Mouse (Mus musculus) midbrain, embryonic 14.5 days (tissue): ENCODE data around the gene Pagr1a. TPM values are rescaled to one million over a fixed set of nuclear protein-coding genes. Genes with fewer than 3 reads are reported as not detected.

Experiments used
- ATAC-seq: fragments of 200-750 bp; cut with Nextera tagmentation; 2 replicates; pipeline ENCODE4 v1.8.0; 2017; ENCODE audit warnings: moderate number of reproducible peaks, moderate library complexity; ENCODE audit not compliant: low FRiP score, low TSS enrichment
- DNase-seq: peaks from one replicate; pipeline ENCODE4 v3.0.0-alpha.2; 2015
- H3K27ac ChIP-seq: fragments of 300-500 bp; sonication (generic); replicated peaks from 2 replicates; pipeline ENCODE4 v1.5.1; 2014; ENCODE audit warnings: mild to moderate bottlenecking, low read depth, low read length, moderate library complexity
- H3K27me3 ChIP-seq: fragments of 300-500 bp; sonication (generic); 2 replicates; pipeline ENCODE4 v1.6.1; 2014; ENCODE audit warnings: low read length, control low read depth, mixed read lengths; ENCODE audit not compliant: control insufficient read depth, insufficient read depth
- H3K36me3 ChIP-seq: fragments of 300-500 bp; sonication (generic); 2 replicates; pipeline ENCODE4 v1.6.1; 2014; ENCODE audit warnings: low read length, control low read depth; ENCODE audit not compliant: control insufficient read depth, insufficient read depth
- H3K4me1 ChIP-seq: fragments of 300-500 bp; sonication (generic); 2 replicates; pipeline ENCODE4 v1.6.1; 2014; ENCODE audit warnings: mild to moderate bottlenecking, antibody characterized with exemption, low read length, control low read depth; ENCODE audit not compliant: control insufficient read depth, insufficient read depth
- H3K4me2 ChIP-seq: fragments of 300-500 bp; sonication (generic); 2 replicates; pipeline ENCODE4 v1.6.1; 2014; ENCODE audit warnings: mild to moderate bottlenecking, low read length, moderate library complexity
- H3K4me3 ChIP-seq: fragments of 300-500 bp; sonication (generic); replicated peaks from 2 replicates; pipeline ENCODE4 v1.5.1; 2014; ENCODE audit warnings: low read depth, low read length
- H3K9ac ChIP-seq: fragments of 300-500 bp; sonication (generic); replicated peaks from 2 replicates; pipeline ENCODE4 v1.6.1; 2014; ENCODE audit warnings: mild to moderate bottlenecking, low read length, moderate library complexity
- H3K9me3 ChIP-seq: fragments of 300-500 bp; sonication (generic); 2 replicates; pipeline ENCODE4 v1.6.1; 2016; ENCODE audit warnings: low read length, control low read depth, mixed read lengths; ENCODE audit not compliant: control insufficient read depth
- WGBS: fragments of 180-500 bp; shearing (Covaris S2); extraction: QIAGEN DNeasy Blood & Tissue Kit; methylation state at CpG from one replicate; pipeline ENCODE4 v1.1.7; 2014; 5-methylcytosine and 5-hydroxymethylcytosine counted together
- polyA plus RNA-seq: library from polyadenylated mRNA; unstranded; fragments of >200 nt; fragmentation: Nextera tagmentation; extraction: Ambion mirVana; gene quantifications from 2 replicates; pipeline ENCODE4 v1.2.1, GENCODE M21; 2014

Gene Pagr1a
- 21.2 and 38.3 TPM in 2 replicates for polyA plus RNA-seq

DNA sequence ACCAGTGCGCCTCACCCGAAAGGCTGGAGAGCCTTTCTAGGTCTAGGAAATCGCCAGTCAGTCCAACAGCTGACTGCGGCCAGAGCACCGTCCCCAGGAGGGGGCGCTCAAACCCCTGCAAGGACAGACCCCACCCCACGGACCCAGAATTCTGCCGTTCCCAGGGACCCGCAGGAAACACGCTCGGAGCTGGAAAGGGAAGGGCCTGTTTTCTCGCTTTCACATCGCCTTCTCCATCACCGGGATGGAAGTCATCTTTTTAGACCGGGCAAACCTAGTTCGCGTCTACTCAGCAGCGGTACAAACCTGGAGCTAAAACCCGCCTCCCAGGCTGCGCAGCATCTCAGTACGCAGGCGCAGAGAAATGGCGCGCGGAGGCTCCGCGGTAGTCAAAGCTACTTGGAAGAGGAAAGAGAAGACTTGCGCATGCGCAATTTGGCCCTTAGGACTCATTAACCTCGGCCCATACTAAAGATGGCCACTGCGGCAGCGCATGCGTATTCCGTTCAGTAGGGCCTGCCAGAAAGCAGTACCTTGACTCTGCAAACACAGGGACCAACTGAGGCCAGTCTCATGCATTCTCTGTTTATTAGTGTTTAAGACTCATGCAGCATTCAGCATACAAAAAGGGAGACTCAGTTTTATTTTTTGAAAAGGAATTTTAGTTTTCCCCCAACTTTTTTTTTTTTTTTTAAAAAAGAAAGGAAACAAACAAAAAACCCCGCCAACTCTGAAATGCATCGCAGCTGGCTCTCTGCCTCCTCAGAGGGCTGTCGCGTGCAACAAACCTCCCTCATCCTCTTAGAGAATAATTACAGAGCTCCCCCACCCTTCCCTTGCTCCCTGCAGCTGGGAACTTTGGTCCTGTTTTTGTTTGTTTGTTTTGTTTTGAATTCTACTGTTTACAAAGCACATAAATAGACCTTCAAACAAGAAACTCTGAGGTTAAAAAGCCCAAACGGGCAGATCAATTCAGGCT is at the start of gene Pagr1a:
Pagr1a (minus strand) TSS at position 382 of the 979 bp plus-strand sequence.
- DNase-seq (peak; percentile 100), ATAC-seq (peak; percentile 82)
- WGBS: 4% methylated on average over 39 of the region's 39 CpGs
- Histone ChIP-seq H3K4me2 (peak within 1 kb of the TSS; percentile 85), H3K27me3 (no peaks in the 10 kb centered on the region), H3K4me3 (peak within 1 kb of the TSS; percentile 51), H3K9me3 (no peaks in the 10 kb centered on the region), H3K36me3 (peaks cover 35% of the 10 kb centered on the region), H3K27ac (peak within 1 kb of the TSS; percentile 90), H3K9ac (peak within 1 kb of the TSS; percentile 80), H3K4me1 (peaks cover 40% of the 10 kb centered on the region)

DNA sequence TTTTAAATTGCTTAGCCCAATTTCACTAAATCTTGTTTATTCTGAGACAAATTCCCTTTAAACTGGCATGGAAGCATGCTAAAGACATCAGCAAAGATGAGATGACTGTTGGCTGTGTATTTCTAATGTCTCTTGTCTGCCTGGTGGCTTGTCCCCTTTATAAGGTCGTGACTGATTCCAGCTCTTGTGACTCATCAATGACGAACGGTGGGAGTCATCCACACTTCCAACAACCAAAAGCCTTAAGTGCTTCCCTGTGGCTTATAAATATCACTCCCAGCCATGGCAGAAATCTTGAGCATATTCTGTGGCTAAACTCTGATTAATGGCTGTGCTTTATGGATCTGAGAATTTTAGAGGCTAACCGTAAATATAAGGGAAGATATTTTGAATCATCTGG is 49.2 kb upstream of the Pagr1a start:
- no peak for ATAC-seq
- no peak overlapping the region for H3K4me3 ChIP-seq
- no peak overlapping the region for H3K4me2 ChIP-seq
- no peak overlapping the region for H3K27ac ChIP-seq
- WGBS: 86% methylated on average over 4 of the region's 4 CpGs
- H3K9me3 ChIP-seq: no peaks in the 10 kb centered on the region
- H3K9ac ChIP-seq: no peak overlapping the region
- no peaks in the 10 kb centered on the region for H3K27me3 ChIP-seq
- no peaks in the 10 kb centered on the region for H3K4me1 ChIP-seq
- no peaks in the 10 kb centered on the region for H3K36me3 ChIP-seq
- no peak for DNase-seq

DNA sequence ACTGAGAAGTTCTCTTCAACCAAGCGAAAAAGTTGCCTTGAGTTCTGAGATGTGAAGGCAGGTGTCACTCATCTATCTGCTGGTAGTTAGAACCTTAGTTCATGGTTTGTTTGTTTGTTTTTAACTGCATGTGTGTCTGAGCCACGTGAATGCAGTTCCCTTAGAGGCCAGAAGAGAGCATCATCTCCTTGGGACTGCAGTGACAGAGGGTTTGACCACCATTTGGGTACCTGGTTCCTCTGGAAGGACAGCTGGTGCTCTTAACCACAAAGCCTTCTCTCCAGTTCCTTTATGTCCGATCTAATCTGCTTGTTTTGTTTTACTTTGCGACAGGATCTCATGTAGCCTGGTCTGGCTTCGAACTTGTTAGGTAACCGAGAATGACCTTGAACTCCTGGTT is 48.4 kb upstream of the Pagr1a start:
- Histone ChIP-seq H3K4me2 (no peak overlapping the region), H3K27me3 (no peaks in the 10 kb centered on the region), H3K4me1 (no peaks in the 10 kb centered on the region), H3K9ac (no peak overlapping the region), H3K27ac (no peak overlapping the region), H3K9me3 (no peaks in the 10 kb centered on the region), H3K4me3 (no peak overlapping the region), H3K36me3 (no peaks in the 10 kb centered on the region)
- WGBS: 86% methylated on average over 6 of the region's 6 CpGs
- DNase-seq (no peak), ATAC-seq (no peak)

DNA sequence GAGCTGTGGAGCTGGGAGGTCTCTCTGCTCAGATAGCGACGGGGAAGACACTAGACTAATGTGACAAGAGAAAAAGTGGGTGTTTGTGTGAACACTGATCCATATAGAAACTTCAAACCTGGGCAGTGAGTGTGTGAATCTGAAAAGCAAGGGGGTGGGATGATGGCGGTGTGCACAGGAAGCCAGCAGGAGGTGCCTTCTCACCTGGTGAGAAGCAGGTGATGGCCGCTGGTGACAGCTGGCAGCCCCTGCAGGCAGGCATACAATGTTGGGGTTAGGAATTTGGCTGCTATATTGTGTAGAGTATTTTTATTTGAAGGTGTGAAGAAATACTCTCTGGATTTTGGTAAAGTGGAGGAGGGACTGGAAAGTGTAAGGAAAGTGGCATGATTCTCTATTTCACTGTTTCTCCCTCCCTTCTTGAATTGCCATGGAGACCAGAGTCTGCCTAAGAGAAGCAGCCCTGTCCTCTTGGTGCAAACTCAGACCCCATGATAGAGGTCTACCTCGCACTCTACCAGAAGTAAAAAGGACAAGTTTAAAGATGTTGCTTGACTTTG is 38.0 kb upstream of the Pagr1a start:
- no peak for ATAC-seq
- 78% methylated on average over 5 of the region's 5 CpGs for WGBS

DNA sequence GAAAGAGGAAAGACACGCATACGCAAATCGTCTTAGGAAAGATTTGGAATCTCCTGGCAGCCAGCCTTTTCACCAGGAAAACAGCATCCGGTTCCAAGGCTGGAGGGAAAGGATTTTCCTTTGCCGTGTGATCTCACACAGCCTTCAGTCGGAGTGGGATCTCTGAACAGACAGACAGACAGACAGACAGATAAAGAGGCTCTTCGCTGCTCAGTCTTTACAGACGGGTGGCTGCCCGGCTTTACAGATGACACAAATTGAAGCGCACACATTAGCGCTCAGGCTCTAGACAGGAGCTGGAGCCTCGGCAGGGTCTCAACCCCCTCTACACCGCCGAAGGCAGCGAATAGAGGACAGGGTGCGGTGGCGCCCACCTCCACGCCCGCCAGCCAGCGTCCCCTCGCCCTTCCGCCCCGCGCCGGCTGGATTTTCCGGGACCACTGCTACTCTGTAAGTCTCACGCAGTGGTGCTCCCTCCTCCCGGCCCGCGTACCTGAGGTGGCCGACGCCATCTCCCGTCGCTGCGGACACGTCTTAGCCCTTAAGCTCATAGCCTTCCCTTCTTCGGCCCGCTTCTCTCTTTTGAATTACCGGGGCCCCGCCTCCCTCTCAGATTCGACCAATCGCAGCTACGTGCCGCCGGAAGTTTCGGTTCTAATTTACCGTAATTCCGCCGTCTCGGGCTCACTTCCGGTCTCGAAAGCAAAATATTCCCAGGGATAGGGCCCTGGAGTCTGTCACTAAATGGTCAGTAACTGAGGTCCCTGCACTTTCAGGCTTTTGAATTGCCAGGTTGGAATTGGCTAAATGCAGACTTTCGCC is 24.9 kb upstream of the Pagr1a start, which contains the start of gene Kif22:
Kif22 (minus strand) TSS at position 621 of the 822 bp plus-strand sequence.
- WGBS: under 1% methylated on average over 52 of the region's 53 CpGs
- no peaks in the 10 kb centered on the region for H3K27me3 ChIP-seq
- H3K36me3 ChIP-seq: no peaks in the 10 kb centered on the region
- peak within 1 kb of the TSS; percentile 57 for H3K9ac ChIP-seq
- ATAC-seq (peak; percentile 78), DNase-seq (peak; percentile 95)
- H3K4me1 ChIP-seq: peaks cover 12% of the 10 kb centered on the region
- no peaks in the 10 kb centered on the region for H3K9me3 ChIP-seq
- H3K4me2 ChIP-seq: peak within 1 kb of the TSS; percentile 94
- peak within 1 kb of the TSS; percentile 56; the same call in 1 of the 2 replicates for H3K27ac ChIP-seq
- peak within 1 kb of the TSS; percentile 61 for H3K4me3 ChIP-seq

More for the DNA sequence above, 38.0 kb upstream of the Pagr1a start:
- DNase-seq: no peak
- Histone ChIP-seq H3K36me3 (no peaks in the 10 kb centered on the region), H3K4me1 (no peaks in the 10 kb centered on the region), H3K9ac (no peak overlapping the region), H3K27ac (no peak overlapping the region), H3K27me3 (no peaks in the 10 kb centered on the region), H3K4me2 (no peak overlapping the region), H3K9me3 (no peaks in the 10 kb centered on the region), H3K4me3 (no peak overlapping the region)

DNA sequence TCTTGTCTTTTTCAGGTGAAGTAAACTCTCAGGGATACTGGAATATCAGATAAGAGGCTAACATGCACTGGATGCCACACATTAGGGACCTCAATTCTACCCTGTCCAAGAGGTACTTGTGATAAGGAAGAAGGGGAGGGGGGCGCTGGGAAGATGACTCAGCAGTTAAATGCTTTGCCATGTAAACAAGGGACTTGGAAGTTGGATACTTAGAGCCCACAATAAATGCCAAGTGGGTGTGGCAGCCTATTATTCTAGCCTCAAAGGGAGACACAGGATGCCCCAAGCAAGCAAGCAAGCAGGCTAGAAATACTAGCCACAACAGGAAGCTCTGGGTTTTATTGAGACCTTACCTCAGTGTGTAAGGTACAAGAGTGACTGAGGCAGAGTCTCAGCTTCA is 14.1 kb upstream of the Pagr1a start:
- Histone ChIP-seq H3K9ac (no peak overlapping the region), H3K27ac (no peak overlapping the region), H3K36me3 (peaks cover 22% of the 10 kb centered on the region; the same call in 1 of the 2 replicates), H3K27me3 (no peaks in the 10 kb centered on the region), H3K4me1 (peaks cover 8% of the 10 kb centered on the region), H3K4me2 (no peak overlapping the region), H3K9me3 (no peaks in the 10 kb centered on the region), H3K4me3 (no peak overlapping the region)
- DNase-seq: no peak
- ATAC-seq: no peak
- WGBS: 93% methylated on average over 1 of the region's 1 CpGs

DNA sequence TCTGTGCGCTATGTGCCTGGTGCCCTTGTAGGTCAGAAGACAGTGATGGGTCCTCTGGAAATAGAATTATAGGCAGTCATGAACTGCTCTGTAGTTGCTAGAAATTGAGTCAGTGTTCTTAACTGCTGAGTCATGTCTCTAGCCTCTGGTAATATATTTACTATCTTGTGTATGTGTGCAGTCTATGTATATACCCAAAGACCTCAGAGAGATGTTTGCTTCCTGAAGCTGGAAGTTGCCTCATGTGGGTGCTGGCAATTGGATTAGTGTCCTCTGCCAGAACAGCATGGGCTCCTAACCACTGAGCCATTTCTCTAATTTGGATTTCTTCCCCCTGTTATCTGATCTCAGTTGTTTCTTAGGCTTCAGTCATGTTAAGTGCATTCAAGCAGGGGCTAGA is 13.0 kb upstream of the Pagr1a start:
- no peaks in the 10 kb centered on the region for H3K27me3 ChIP-seq
- H3K36me3 ChIP-seq: peaks cover 22% of the 10 kb centered on the region; the same call in 1 of the 2 replicates

DNA sequence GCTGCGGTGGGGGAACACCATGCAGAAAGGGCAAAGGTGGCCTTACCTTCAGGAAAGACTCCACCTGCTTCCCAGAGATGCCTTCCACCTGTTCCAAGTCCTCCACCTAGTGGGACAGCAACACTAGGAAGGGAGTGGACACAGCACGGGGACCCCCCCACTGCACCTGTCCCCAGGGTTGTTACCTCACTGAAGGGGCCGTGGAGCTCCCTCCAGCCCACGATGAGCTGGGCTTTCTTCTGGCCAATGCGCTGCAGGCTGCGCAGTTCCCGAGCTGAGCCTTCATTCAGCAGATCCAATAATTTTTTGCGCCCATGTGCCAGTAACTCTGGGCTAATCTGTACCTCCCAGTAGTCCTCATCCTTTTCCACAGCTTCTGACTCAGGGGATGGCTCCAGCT is 10.7 kb upstream of the Pagr1a start:
- WGBS: 59% methylated on average over 8 of the region's 8 CpGs
- Histone ChIP-seq H3K9me3 (no peaks in the 10 kb centered on the region), H3K36me3 (peaks cover 29% of the 10 kb centered on the region), H3K9ac (peak overlapping the region; percentile 99), H3K4me3 (peak overlapping the region; percentile 95), H3K4me2 (peak overlapping the region; percentile 91), H3K27me3 (no peaks in the 10 kb centered on the region), H3K27ac (peak overlapping the region; percentile 100), H3K4me1 (peaks cover 27% of the 10 kb centered on the region)
- DNase-seq (no peak), ATAC-seq (peak; percentile 0; the same call in 1 of the 2 replicates)

More for the DNA sequence above, 13.0 kb upstream of the Pagr1a start:
- H3K9me3 ChIP-seq: no peaks in the 10 kb centered on the region
- H3K4me1 ChIP-seq: peaks cover 8% of the 10 kb centered on the region
- no peak overlapping the region for H3K4me2 ChIP-seq
- ATAC-seq (no peak), DNase-seq (no peak)
- no peak overlapping the region for H3K9ac ChIP-seq
- no peak overlapping the region for H3K27ac ChIP-seq
- H3K4me3 ChIP-seq: no peak overlapping the region
- WGBS: 100% methylated on average over 1 of the region's 1 CpGs
